Mouse (Mus musculus) lung, embryonic 16.5 days (tissue): ENCODE data around the gene Gast. TPM values are rescaled to one million over a fixed set of nuclear protein-coding genes. Genes with fewer than 3 reads are reported as not detected.
"Not testable (repeated sequence)": the region's sequence is repeated elsewhere in the genome, so short reads cannot be mapped to it uniquely, and the experiment has no call there.

Experiments used
- ATAC-seq: fragments of 200-750 bp; cut with Nextera tagmentation; 2 replicates; pipeline ENCODE4 v1.8.0; 2017; ENCODE audit warnings: low read depth, mild to moderate bottlenecking, moderate library complexity
- H3K27ac ChIP-seq: fragments of 300-500 bp; sonication (generic); 2 replicates; pipeline ENCODE4 v1.5.1; 2014; ENCODE audit warnings: mild to moderate bottlenecking, control low read depth, low read length
- H3K27me3 ChIP-seq: fragments of 300-500 bp; sonication (generic); 2 replicates; pipeline ENCODE4 v1.6.1; 2014; ENCODE audit warnings: low read depth, low read length, mixed read lengths; ENCODE audit not compliant: control insufficient read depth, insufficient read depth
- H3K36me3 ChIP-seq: fragments of 300-500 bp; sonication (generic); 2 replicates; pipeline ENCODE4 v1.6.1; 2014; ENCODE audit warnings: low read length; ENCODE audit not compliant: control insufficient read depth, insufficient read depth
- H3K4me1 ChIP-seq: fragments of 300-500 bp; sonication (generic); replicated peaks from 2 replicates; pipeline ENCODE4 v1.6.1; 2014; ENCODE audit warnings: low read length, mixed read lengths; ENCODE audit not compliant: control insufficient read depth, insufficient read depth
- H3K4me2 ChIP-seq: fragments of 300-500 bp; sonication (generic); 2 replicates; pipeline ENCODE4 v1.6.1; 2014; ENCODE audit warnings: low read depth, low read length, control low read depth
- H3K4me3 ChIP-seq: fragments of 300-500 bp; sonication (generic); 2 replicates; pipeline ENCODE4 v1.5.1; 2014; ENCODE audit warnings: mild to moderate bottlenecking, low read length, control low read depth
- H3K9ac ChIP-seq: fragments of 300-500 bp; sonication (generic); 2 replicates; pipeline ENCODE4 v1.6.1; 2014; ENCODE audit warnings: low read length, control low read depth
- H3K9me3 ChIP-seq: fragments of 300-500 bp; sonication (generic); 2 replicates; pipeline ENCODE4 v1.6.1; 2016; ENCODE audit warnings: low read length; ENCODE audit not compliant: control insufficient read depth
- WGBS: fragments of 180-500 bp; shearing (Covaris S2); extraction: QIAGEN DNeasy Blood & Tissue Kit; methylation state at CpG from one replicate; pipeline ENCODE4 v1.1.7; 2014; 5-methylcytosine and 5-hydroxymethylcytosine counted together
- polyA plus RNA-seq: library from polyadenylated mRNA; unstranded; fragments of >200 nt; fragmentation: Nextera tagmentation; extraction: Ambion mirVana; gene quantifications from 2 replicates; pipeline ENCODE4 v1.2.1, GENCODE M21; 2015

The Gast gene
- polyA plus RNA-seq, 1 experiment from 2014 or later: not detected

GRCm38 (mm10) chr11:100327316-100327715 lies 6.9 kb upstream of the Gast start:
- H3K36me3 ChIP-seq: peaks cover 1% of the 10 kb centered on the region

DNA sequence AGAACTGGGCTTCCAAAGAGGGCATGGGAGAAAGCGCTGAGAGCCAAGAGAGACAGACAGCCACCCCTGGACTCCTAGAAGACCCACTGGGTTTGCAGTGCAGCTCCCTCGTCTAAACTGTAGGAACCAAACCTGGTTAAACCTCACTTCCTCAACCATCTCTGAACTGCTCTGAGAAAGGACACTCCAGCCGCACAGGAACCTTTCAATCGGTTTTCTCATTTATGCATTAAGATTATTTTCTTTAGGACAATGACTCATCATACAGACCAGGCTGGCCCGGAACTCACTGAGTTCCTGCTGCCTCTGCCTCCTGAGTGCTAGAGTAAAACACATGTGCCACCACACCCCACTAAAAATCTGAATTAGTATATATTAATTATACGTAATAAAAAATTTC lies 6.4 kb upstream of the Gast start:
- 70% methylated on average over 6 of the region's 6 CpGs for WGBS
- Histone ChIP-seq H3K4me1 (no peaks in the 10 kb centered on the region), H3K27me3 (no peaks in the 10 kb centered on the region), H3K9ac (no peak overlapping the region), H3K9me3 (no peaks in the 10 kb centered on the region), H3K36me3 (no peaks in the 10 kb centered on the region), H3K27ac (no peak overlapping the region), H3K4me2 (no peak overlapping the region), H3K4me3 (no peak overlapping the region)
- ATAC-seq: no peak

More at GRCm38 (mm10) chr11:100327316-100327715, 6.9 kb upstream of the Gast start:
- Histone ChIP-seq H3K4me3 (no peak overlapping the region), H3K9ac (no peak overlapping the region), H3K4me1 (no peaks in the 10 kb centered on the region), H3K27ac (no peak overlapping the region), H3K9me3 (no peaks in the 10 kb centered on the region), H3K4me2 (no peak overlapping the region), H3K27me3 (no peaks in the 10 kb centered on the region)
- 50% methylated on average over 11 of the region's 11 CpGs for WGBS
- ATAC-seq: no peak

- Histone ChIP-seq H3K36me3 (no peaks in the 10 kb centered on the region), H3K9me3 (no peaks in the 10 kb centered on the region), H3K27me3 (no peaks in the 10 kb centered on the region), H3K4me1 (no peaks in the 10 kb centered on the region), H3K4me2 (no peak overlapping the region), H3K9ac (no peak overlapping the region), H3K4me3 (no peak overlapping the region), H3K27ac (no peak overlapping the region)
- ATAC-seq: no peak
- 55% methylated on average over 16 of the region's 16 CpGs for WGBS
Observed at GRCm38 (mm10) chr11:100330235-100330634, 4.0 kb upstream of the Gast start.

DNA sequence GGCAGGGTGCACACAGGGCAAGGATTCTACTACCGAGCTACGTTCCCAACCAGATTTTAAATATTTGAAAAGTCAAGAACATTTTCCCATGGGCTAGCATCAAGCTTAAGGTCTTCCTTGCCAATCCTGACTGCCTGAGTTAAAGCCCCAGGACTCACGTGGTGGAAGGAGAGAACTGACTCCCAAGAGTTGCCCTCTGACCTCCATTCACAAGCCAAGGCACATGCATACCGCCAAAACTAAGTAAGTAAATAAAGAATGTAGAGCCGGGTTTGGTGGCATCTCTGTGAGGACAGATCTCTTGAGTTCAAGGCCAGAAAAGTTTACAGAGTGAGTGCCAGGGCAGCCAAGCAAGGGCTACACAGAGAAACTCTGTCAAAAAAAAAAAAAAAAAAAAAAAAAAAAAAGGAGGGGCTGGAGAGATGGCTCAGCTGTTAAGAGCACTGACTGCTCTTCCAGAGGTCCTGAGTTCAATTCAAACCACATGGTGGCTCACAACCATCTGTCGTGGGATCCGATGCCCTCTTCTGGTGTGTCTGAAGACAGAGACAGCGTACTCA lies 3.3 kb upstream of the Gast start:
- H3K36me3 ChIP-seq, H3K27me3 ChIP-seq, H3K9me3 ChIP-seq, H3K9ac ChIP-seq, H3K4me3 ChIP-seq, H3K4me1 ChIP-seq, H3K4me2 ChIP-seq, H3K27ac ChIP-seq, ATAC-seq: not testable (repeated sequence)
- WGBS: 37% methylated on average over 8 of the region's 8 CpGs

- Histone ChIP-seq H3K4me1 (no peaks in the 10 kb centered on the region), H3K27me3 (no peaks in the 10 kb centered on the region), H3K9me3 (no peaks in the 10 kb centered on the region), H3K36me3 (no peaks in the 10 kb centered on the region), H3K4me3 (no peak overlapping the region), H3K9ac (no peak overlapping the region), H3K4me2 (no peak overlapping the region), H3K27ac (no peak overlapping the region)
- ATAC-seq: no peak
- WGBS: 56% methylated on average over 9 of the region's 9 CpGs
Observed at GRCm38 (mm10) chr11:100332766-100333515, 1.3 kb upstream of the Gast start.

DNA sequence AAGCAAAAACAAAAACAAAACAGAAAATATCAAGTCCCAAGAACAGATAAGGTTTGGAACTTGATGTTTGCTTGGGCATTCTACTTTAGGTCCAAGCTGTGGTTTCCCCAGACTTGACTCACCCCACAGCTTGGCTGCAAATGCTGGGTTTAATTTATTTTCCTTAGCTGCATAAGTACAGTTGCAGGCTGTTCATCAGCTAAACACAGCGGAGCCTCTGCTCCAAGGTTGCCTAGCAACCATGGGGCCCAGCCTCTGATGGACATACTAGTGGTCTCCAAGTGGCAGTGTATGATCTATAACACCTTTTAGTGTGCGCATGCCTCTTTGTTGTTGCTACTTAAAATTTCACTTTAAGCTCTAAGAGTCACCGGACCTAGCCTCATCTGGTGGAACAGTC lies 1.5 kb downstream of the Gast start:
- no peaks in the 10 kb centered on the region for H3K27me3 ChIP-seq
- H3K36me3 ChIP-seq: no peaks in the 10 kb centered on the region
- ATAC-seq: no peak
- no peak overlapping the region for H3K4me3 ChIP-seq
- WGBS: 20% methylated on average over 3 of the region's 3 CpGs
- no peaks in the 10 kb centered on the region for H3K9me3 ChIP-seq
- H3K4me1 ChIP-seq: no peaks in the 10 kb centered on the region
- H3K4me2 ChIP-seq: no peak overlapping the region
- H3K27ac ChIP-seq: no peak overlapping the region
- H3K9ac ChIP-seq: no peak overlapping the region

GRCm38 (mm10) chr11:100344269-100344668 lies 10.1 kb downstream of the Gast start:
- no peaks in the 10 kb centered on the region for H3K4me1 ChIP-seq
- ATAC-seq: no peak
- H3K27ac ChIP-seq: no peak overlapping the region
- WGBS: 83% methylated on average over 10 of the region's 10 CpGs
- no peaks in the 10 kb centered on the region for H3K9me3 ChIP-seq
- no peak overlapping the region for H3K9ac ChIP-seq
- no peaks in the 10 kb centered on the region for H3K27me3 ChIP-seq
- no peak overlapping the region for H3K4me2 ChIP-seq
- H3K36me3 ChIP-seq: no peaks in the 10 kb centered on the region
- no peak overlapping the region for H3K4me3 ChIP-seq

DNA sequence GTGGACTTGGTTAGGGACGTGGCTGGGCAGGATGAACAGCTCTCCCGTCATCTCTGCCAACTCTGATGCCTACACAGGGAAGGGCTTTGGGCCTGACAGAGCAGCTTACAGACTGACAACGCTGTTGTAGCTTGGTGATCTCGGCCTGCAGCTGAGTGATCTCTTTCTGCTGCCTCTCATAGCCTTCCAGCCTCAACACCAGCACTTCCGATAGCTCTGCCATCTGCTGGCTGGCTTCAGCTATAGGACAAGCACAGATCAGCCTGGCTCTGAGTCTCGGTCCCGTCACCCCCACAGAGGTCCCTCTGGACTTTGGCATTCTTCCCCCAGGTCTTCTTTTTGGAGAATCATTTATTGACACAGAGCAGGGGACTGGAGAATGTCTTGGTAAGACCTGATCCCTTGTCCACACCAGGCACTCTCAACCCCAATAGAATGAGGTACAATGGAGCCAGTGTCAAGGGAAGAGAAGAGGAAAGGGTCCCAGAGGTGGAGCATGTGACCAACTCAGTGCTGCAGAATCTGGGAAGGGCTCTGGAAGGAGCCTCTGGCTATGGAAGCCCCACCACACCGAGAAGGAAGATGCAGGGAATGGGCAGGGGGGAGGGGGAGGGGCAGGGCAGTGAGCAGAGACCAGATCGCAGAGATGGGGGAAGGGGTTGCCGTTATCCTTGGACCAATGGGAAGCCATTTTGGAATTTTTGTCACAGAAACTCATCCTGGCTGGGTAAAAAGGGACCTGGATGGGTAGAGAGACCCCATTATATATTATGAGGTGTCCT lies 18.1 kb downstream of the Gast start:
- Histone ChIP-seq H3K4me2 (no peak overlapping the region), H3K4me1 (no peaks in the 10 kb centered on the region; the same call in 1 of the 2 replicates), H3K27ac (no peak overlapping the region), H3K9me3 (no peaks in the 10 kb centered on the region), H3K27me3 (peaks cover 35% of the 10 kb centered on the region), H3K9ac (no peak overlapping the region), H3K4me3 (no peak overlapping the region), H3K36me3 (no peaks in the 10 kb centered on the region)
- ATAC-seq: no peak
- 24% methylated on average over 10 of the region's 10 CpGs for WGBS
